Mouse (Mus musculus) erythroblast, embryonic 14.5 days (primary cell): Measurements from ENCODE around the gene Med14.

ENCODE experiments used
- GATA1 ChIP-seq: IDR thresholded peaks from 2 replicates; pipeline ENCODE4 v1.6.1; 2012; ENCODE audit warnings: low read length, inconsistent platforms, mixed read lengths
- TAL1 ChIP-seq: IDR thresholded peaks from 3 replicates; pipeline ENCODE4 v1.6.1; 2012; ENCODE audit warnings: low read length, inconsistent platforms, mixed read lengths

DNA sequence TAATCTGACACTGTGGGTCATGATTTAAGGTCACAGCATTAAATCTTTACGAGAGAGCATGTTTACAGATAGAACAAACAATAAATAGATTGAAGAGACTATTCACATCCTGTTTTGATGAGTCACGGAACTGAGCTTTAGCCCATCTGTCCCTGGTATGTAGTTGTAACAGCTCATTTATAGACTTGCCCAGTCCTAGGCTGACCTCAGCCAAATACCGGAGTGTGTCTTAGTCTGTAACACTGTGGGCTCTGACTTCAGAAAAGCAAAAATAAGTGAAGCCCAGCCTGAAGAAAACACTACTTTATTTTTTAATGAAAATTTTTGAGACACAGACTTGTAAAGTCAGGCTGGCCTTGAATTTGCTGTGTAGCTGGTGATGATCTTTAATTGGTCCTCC is 11.4 kb upstream of the Med14 start:
- TF ChIP-seq GATA1 (no peak), TAL1 (no peak)
